Mouse (Mus musculus) layer of hippocampus, adult 8-10 months (tissue): ENCODE data around the gene Olfr70. TPM values are rescaled to one million over a fixed set of nuclear protein-coding genes. Genes with fewer than 3 reads are reported as not detected.

Experiments used
- DNase-seq, 2 experiments: peaks; one replicate each; pipeline ENCODE4 v3.0.0; 2022; ENCODE audit warnings: low spot score in 2 of 2
- total RNA-seq, 4 experiments: library from RNA; stranded (reverse); gene quantifications; 2 replicates each; pipeline ENCODE4 v1.2.4; 2022

The Olfr70 gene
- not detected for total RNA-seq

DNA sequence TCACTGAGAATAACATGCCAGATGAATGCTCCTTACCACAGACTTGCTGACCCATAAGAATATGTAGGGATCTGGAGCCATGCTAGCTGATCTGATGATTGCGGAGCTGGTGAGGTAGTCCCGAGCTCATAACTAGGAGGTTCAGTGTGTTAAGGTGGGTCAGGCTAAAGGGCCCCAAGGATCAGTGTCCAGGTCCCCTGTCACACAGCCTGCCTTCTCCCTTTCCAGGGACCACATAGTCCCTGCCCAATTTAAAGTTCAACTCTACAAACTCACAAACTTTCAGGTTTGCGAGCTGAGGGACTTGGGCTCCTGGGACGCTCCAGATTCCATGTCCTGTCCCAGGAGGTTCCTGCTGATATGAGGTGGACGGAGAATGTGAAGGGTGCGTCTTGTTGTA lies at the start of gene Olfr70:
Gene Olfr70 (minus strand): TSS at position 101 of the 400 bp plus-strand sequence.
- no peak for DNase-seq

DNA sequence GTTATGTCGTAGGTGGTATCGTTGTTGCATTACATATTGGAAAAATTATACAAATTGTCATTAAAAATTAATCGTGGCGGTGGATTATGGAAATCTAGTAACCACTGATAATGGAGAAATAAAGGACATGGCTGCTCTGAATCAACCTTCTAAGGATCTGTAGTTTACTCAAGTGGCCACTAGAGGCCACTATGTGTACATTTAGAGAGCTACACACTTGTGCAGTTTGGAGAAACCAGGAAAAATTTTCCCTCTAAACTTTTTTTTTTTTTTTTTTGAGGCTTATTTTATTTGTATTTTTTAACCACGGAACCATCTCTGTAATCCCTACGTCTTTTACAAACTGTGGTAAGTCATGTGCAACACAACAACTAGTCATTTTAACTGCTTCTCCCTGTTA lies 44.6 kb upstream of the Olfr70 start:
- DNase-seq, result no peak

DNA sequence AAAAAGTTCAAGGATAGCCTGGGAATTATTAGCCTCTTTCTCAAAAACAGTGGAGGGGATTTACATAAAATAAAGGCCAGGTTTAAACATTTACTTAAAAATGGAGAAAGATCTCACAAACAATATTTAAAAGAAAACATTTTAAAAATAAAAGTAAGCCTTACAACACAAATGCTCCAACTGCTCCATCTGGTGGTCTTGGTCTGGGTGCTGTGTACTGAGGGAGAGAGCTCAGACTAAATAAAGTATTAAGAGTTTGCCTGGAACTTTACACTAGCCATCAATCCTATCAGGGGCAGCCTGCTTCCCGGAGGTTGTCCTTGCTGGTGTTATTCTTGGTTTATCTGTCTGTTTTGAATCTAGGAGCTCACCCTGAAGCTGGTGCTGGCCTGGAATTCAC lies 42.5 kb upstream of the Olfr70 start:
- no peak for DNase-seq

DNA sequence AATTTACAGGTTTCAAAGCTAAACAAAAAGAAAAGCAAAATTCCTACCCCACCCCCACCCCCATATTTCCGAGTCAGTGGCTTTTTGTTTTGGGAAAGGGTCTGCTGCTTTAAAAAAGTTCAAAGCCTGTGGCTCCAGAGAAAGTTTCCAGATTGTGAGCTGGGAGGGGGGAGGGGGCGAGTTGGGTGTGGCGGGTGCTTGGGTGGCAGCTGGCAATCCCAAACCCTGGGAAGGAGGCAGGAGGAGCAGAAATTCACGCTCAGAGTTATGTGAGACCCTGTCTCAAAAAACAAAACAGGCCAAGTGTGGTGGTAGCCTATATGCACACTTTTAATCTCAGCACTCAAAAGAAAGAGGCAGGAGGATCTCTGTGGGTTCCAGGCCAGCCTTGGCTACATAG lies 42.0 kb upstream of the Olfr70 start:
- no peak for DNase-seq

DNA sequence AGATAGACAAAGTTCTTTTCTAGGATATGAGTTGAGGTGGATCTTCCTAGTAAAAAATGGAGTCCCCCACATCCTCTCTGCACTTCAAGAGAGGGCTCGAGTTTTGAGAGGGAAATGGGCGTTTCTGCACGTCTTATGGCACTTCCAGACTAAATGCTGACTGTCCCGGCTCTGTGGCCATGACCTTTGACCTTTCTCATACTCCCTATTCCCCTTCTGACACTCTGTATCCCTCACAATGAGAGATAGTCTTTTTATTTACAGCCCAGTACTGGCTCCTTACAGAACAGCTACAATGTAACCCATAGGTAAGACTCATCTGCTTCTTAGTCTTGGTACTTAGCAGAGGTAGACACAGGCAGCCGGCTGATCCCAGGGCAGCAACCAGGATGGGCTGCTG lies 40.9 kb upstream of the Olfr70 start:
- DNase-seq, result no peak

DNA sequence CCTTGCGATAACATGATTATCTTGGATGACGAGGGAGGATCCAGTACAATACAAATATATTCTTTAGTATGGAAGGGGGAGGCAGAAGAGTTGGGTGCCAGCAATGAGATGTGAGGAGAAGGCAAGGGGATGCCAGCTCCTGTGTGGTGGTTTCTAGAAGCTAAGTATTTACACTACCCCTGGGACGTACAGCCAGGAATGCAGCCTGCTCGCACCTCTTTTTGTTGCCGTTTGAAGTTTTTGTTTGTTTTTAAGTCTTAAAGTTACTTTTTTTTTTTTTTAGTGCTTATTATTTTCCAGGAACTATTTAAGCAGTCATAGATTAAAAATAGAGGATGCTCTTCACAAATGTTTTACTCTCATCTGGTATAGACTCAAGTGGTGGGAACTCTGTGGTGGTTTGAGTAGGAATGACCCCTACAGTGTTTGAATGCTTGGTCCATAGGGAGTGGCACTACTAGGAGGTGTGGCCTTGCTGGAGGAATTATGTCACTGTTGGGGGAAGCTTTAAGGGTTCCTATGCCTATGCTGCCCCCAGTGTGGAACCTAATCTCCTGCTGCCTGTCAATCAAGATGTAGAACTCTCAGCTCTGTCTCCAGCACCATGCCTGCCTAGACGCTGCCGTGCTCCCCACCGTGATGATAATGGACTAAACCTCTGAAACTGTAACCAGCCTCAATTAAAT lies 38.5 kb upstream of the Olfr70 start:
- DNase-seq, result no peak

DNA sequence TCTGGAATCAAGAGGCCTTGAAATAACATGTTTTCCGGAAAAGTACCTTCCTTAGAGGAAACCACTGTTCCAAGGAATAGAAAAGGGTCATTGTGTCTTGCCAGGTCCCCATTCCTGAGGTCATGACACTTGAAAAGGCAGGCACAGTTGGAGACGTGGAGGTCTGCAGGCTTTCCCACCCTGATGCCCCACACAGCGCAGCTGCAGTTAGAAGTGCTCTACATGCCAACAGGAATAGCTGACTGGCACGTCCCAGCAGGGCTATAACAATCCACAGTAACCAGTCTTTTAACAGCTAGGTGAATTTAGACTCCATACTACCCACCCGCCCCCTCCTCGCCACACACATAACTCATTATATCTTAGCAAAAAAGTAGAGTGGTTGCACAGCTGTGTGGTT lies 36.5 kb upstream of the Olfr70 start:
- DNase-seq, result no peak

DNA sequence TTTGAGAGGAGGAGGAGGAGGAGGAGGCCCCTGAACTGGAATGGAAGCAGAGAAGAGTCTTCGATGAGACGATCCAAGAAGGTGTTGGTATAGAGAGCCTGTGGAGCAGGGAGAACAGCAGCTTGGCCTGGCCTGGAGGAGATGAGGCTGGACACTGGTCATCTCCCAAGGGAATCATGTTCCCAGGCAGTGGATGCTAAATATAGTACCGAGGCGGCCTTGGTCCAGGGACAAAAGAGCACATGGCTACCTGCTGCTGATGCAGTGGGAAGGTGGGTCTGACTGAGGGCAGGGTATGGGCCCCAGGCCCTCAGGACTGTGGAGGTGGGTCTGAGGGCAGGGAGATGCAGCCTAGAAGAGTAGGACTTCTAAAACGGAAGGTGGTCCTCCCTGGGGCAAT lies 32.6 kb upstream of the Olfr70 start:
- DNase-seq, result no peak

DNA sequence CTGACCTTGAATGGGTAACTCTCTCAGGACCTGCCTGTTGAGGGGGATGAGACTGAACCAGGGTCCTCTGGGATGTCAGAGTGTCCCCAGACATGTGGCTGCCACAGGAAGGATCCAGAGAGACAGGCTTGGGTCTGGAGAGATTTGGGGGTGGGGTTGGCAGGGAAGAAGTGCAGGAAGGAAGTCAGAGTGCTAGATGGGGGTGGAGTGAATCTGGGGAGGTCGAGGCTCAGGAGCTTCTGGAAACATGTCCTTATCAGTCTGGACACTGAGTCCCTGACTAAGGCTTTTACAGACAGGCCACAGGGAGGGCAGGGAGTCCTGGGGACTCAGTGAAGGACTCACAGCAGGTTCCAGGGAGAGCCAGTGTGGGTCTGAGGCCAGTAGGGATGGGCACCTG lies 31.6 kb upstream of the Olfr70 start:
- no peak for DNase-seq

DNA sequence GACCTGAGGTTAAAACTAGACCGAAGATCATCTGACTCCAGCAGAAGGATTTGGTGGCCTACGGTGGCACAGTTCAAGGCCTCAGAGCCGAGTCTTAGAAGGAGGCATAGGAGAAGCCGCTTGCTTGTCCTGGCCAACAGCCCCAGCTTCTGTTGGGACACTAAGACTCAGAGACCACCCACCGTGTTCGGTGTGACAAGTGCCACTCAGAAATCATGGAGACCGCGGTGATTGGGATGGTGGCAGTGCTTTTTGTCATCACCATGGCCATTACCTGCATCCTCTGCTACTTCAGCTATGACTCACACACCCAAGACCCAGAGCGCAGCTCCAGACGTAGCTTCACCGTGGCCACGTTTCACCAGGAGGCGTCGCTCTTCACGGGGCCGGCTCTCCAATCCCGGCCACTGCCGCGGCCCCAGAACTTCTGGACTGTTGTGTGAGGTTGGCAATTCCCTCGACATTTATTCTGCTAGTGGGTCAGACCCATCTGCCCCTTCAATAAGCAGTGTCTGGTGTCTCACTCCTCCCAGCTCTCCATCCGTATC lies 30.2 kb upstream of the Olfr70 start:
- DNase-seq, result no peak

DNA sequence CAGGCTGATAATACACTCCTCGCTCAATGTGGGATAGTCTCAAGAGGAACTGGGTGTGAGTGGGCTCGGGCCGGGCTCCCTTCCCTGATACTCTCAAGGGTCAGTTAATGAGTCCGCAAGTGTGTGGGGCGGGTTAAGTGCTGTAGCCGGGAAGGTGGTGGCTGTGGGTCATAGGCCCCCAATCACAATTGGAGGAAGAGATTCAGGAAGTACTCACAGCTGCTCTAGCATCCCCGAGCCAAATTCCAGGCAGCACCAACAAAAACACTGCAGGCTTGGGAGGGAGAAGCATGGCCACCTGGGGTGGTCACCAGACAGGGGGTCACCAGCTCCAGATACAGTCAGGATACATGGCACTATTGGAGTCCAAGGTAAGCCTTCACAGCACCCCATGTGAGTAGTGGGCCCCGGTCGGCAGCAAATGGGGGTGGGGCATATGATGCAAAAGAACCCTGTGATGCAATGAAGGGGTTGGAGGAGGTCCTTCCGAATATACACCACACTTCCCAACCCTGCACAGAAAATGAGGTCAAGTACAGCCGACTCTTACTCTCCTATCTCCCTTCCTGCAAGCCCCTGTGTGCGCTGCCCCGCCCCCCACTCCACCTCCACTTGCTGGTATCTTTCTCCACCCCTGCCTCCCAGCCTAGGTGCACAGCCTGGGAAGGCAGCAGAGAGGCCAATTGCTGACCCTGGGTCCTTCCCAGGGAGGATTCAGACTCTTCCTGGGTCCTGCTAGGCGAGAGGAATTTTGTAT lies 29.4 kb upstream of the Olfr70 start, which contains the start of gene Spaar:
Gene Spaar (plus strand): TSS at position 241 of the 757 bp plus-strand sequence.
- DNase-seq, result no peak

DNA sequence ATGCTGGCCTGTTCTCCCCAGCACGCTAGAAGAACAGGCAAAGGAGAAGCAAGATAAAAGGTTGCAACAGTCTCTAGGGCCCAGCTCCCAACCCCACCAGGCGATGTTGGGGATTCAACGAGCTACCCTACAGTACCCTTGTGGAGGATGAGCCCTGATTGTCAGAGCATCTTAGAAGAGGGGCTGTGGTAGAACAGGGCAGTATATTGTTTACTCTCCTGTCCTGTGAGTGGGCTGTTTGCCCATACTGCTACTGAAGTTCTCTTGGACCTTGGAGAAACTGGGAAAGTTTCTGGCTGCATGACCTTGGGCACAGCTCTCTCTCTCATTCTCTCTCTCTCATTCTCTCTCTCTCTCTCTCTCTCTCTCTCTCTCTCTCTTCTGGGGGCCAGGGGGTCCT lies 28.5 kb upstream of the Olfr70 start:
- DNase-seq, result no peak

DNA sequence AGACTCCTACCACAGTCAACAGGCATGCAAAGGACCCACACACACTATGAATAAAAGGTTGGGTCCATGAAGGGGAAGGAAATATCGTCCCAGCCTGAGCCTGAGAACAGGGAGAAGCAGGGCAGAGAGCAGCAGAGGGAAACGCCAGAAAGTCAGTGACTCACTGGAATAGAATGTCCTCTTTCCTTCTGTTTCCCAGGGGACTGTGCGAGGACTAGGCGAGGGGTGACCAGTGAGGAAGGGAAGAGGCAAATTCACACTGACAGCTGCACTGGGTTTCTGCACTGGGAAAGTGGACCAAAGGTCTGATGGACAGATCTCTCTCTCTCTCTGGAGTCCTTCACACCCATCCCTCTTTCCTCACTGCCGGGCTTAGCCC lies 28.0 kb upstream of the Olfr70 start:
- no peak for DNase-seq

DNA sequence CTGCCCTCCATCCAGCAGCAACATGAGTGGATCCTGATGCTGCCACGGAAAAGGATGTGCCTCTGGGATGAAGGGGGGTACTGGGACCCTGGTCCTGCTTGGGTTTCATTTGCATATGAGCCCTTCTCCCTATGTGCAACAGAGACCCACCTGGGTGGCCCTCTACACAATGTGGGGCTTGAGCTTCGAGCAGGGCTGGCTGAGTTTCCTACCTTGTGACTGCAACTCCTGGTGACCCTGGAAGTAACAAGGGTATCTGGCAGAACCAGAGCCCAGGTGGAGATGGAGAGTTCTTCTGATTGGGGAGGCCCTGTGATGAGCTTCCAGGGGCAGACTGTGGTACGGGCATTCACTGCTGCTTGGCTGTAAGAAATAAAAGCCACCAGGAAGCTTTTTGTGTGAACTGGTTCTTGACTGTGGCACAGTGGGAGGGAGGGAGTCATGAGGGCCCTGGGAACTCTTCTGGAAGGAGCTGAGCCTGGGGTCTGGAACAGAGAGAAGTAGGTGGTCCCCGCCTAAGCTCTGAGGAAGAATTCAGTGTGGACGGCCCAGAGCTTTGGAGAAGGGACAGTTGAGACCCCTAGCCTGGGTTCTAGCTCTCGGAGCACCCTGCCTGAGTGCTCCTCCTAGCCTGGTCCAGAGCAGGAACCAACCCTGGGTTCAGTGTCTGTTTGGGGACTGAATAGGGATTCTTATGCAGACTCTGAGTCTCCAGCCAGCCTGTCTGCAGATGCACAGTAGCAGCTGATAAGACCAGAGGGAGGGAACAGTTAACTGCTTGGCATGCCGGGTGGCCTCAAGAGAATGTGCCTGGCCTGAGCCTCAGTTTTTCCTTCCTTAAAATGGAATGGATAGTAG lies 27.3 kb upstream of the Olfr70 start:
- no peak for DNase-seq

DNA sequence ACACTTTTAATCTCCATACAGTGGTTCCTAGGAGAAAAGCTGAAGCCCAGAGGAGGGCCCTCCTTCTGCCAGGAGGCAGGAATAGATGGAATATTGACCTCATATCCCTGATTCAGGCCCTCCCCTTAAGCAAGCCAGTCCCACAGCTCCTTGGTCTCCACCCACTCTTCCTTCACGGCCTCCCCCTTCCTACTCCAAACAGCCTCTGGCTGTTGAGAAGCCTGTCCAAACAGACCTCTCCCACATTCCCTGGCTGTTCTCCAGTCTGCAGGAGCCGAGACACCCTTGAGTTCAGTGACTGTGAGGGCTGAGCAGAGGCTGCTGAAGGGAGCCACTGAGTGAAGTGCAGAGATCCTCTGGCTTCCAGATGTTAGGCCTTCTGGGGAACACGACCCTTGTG lies 26.4 kb upstream of the Olfr70 start, which contains the start of gene Hrct1:
Gene Hrct1 (plus strand): TSS at position 194 of the 400 bp plus-strand sequence.
- DNase-seq, result no peak

DNA sequence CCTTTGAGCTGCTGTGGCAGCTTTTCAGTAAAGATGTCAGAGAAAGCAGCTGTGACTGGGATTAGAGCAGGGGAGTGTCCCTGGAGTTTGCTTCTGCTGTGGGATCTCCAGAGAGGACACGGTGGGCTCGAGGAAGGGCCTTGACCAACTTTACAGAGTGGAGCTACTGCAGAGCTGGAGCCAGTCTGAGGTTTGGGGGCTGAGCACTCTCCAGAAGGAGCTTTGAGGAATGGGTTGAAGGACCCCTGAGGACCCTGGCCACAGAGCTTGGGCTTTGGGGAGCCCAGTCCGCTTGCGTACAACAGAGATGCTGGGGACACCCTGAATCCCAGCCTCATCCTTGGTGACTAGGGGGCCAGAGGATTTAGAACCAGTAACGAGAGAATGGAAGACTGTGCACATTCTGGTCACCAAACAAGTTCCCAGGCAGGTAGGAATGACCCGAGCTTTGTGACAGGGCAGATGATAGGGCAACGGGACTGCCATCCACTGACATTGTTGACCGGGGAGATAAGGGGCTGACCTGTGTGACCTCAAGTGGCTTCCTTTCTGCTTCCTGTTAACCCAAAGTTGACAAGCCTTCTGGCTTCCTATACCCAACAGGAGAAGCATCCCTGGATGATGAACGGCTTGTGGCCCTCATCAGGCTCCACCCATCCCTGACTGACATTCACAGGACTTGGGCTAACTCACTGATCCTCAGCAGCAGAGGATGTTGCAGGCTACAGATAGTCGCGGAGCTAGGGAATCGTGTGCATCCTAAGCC lies 25.8 kb upstream of the Olfr70 start:
- no peak for DNase-seq

DNA sequence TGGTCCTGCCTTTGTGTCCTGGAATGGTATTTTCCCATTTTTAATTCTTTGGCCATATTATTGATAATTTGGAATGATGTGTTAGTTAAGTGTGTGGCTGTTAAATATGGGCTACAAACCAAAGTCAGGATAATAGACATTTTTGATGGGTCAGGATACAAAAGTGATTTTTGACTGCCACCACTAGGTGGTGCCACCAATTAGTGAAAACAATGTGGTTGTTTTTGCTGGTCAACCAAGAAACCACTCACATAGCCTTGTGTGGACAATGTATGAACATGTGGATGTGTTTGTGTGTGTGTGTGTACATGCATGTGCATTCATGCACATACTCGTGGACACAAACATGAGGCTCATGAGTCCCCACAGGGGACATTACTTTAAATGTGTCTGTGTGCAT lies 24.2 kb upstream of the Olfr70 start:
- DNase-seq, result no peak

DNA sequence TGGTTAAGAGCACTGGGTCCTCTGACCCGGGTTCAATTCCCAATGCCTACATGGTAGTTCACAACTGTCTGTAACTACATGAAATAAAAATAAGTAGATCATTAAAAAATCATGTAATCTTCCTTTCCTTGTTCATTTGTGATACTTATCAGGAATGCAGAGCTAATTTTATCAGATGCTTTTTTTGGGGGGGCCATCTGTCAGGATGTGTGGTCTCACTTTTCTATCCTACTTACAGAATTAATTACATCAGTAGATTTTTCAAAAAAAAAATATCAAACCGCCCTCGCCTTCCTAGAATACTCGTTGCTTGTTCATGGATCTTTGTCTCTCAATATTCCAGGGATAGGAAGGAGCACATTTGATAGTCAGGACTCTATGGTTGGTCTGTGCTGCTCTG lies 21.6 kb upstream of the Olfr70 start:
- no peak for DNase-seq

DNA sequence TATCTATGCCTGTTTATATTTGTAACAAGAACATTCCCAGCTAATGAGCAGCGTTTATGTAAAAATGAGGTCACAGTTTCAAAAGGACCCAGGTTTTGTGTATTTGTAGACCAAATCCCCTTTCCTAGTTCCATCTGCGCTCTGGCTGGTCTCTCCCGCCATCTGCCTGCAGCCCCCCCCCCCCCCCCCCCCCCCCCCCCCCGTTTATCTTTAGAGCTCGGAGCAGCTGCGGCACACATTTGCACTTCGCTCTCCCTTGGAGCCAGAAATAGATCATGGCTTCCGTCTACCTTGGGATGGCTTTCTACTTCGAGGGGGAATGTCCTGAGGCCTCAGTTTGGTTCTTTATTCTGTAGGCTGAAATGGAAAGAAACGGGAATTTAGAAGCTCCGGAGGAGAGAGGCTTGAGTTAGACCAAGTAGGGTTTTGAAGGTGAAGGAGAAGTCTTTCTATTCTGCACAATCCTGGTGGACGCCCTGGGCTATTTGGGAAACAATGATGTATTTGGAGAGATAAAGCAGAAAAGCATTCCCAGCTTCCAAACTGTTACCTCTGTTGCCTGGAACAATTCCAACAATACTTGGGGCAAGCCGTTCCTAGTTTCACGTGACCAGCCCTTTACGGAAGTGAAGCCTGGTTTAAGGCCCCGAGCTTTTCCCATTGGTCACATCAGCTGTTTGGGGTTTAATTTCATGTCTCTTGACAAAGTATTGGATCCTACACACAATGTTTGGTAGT lies 20.1 kb upstream of the Olfr70 start:
- no peak for DNase-seq

DNA sequence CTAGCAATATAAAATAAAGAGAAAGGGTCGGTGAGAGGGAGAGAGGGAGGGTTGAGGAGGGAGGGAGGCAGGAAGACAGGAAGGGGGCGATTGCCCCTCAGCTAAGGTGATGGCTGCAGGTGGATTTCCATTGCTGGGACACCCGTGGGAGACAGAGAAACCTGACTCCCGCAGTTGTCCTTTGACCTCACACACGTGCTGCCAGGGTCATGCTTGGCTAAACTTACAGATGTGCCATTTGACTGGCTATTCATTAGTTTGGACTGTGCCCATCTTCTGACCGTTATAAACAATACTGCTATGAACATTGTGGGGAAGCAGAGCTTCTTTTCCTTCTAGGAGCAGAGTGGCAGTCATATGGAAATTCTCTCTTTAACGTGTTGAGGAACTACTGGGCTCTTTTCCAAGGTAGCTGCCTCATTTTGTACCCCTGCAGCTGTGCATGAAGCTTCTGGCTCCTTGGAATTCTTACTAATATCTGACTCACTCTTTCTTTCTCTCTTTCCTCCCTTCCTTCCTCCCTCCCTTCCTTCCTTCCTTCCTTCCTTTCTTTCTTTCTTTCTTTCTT lies 13.1 kb upstream of the Olfr70 start:
- DNase-seq, result no peak
